ENCODE assay signal across 14 mouse cellular contexts in genomic region chr17:5795369-5795768, GRCm38 (mm10). TPM values are rescaled to one million over a fixed set of nuclear protein-coding genes. Genes with fewer than 3 reads are reported as not detected.
DNase-seq lines count a peak whose midpoint lies in the region; ATAC-seq lines count a peak whose summit lies in the region.
"Had no signal": no experiment of that assay in that cellular context is flagged by ENCODE, and none has a peak within 500 bp of the region (broad histone marks: within the 10 kb centered on the region; RNA-seq: fewer than 3 reads in every experiment).

No protein-coding gene starts in this region.

- DNase-seq in CD4-positive, CD25-positive, alpha-beta regulatory T cell, adult 2 months (ENCODE audit: low read depth, low spot score), result peak; percentile 29
- peak; percentile 42 for DNase-seq in yolk sac, embryonic 10.5 days (ENCODE audit: low spot score)
- no peak for DNase-seq in lung, postnatal 10 days

- H3K4me1 ChIP-seq in kidney, embryonic 16.5 days (ENCODE audit: insufficient read depth, low read length), result peaks cover 23% of the 10 kb centered on the region
- peaks cover 7% of the 10 kb centered on the region; the same call in 1 of the 2 replicates for H3K4me1 ChIP-seq in kidney, embryonic 14.5 days (ENCODE audit: control insufficient read depth, insufficient read depth, low read length)
- peaks cover 5% of the 10 kb centered on the region; the same call in 1 of the 2 replicates for H3K4me1 ChIP-seq in intestine, embryonic 15.5 days (replicated peaks)
- H3K4me1 ChIP-seq: embryonic facial prominence, embryonic 15.5 days had no signal

- no peak overlapping the region for H3K9ac ChIP-seq in kidney, embryonic 16.5 days (replicated peaks; ENCODE audit: low read length)
- H3K9ac ChIP-seq in kidney, embryonic 14.5 days (ENCODE audit: low read depth, low read length), result no peak overlapping the region
- no peak overlapping the region for H3K9ac ChIP-seq in intestine, embryonic 15.5 days
- H3K9ac ChIP-seq: embryonic facial prominence, embryonic 15.5 days; forebrain, embryonic 15.5 days; heart, embryonic 15.5 days; hindbrain, embryonic 13.5 days had no signal

- no peak overlapping the region for H3K4me3 ChIP-seq in kidney, embryonic 16.5 days (ENCODE audit: low read length)
- H3K4me3 ChIP-seq in kidney, embryonic 14.5 days (ENCODE audit: low read length), result no peak overlapping the region
- H3K4me3 ChIP-seq in intestine, embryonic 15.5 days (replicated peaks), result no peak overlapping the region
- H3K4me3 ChIP-seq: embryonic facial prominence, embryonic 15.5 days; erythroblast, embryonic 14.5 days; forebrain, embryonic 15.5 days; heart, adult 2 months; heart, embryonic 15.5 days; hindbrain, embryonic 13.5 days had no signal

- WGBS in kidney, embryonic 16.5 days, result 70% methylated on average over 5 of the region's 5 CpGs
- 65% methylated on average over 5 of the region's 5 CpGs for WGBS in kidney, embryonic 14.5 days
- WGBS in intestine, embryonic 15.5 days, result 62% methylated on average over 5 of the region's 5 CpGs

- no peak overlapping the region for H3K4me2 ChIP-seq in kidney, embryonic 16.5 days (replicated peaks; ENCODE audit: low read depth, low read length)
- no peak overlapping the region for H3K4me2 ChIP-seq in kidney, embryonic 14.5 days (replicated peaks; ENCODE audit: low read depth, low read length)
- no peak overlapping the region for H3K4me2 ChIP-seq in intestine, embryonic 15.5 days (replicated peaks)
- H3K4me2 ChIP-seq: embryonic facial prominence, embryonic 15.5 days; forebrain, embryonic 15.5 days; heart, embryonic 11.5 days; heart, embryonic 15.5 days; hindbrain, embryonic 13.5 days had no signal

- H3K36me3 ChIP-seq in kidney, embryonic 16.5 days (ENCODE audit: insufficient read depth, low read length), result no peaks in the 10 kb centered on the region
- no peaks in the 10 kb centered on the region for H3K36me3 ChIP-seq in kidney, embryonic 14.5 days (ENCODE audit: control insufficient read depth, insufficient read depth, low read length)
- no peaks in the 10 kb centered on the region for H3K36me3 ChIP-seq in intestine, embryonic 15.5 days
- H3K36me3 ChIP-seq: embryonic facial prominence, embryonic 15.5 days; forebrain, embryonic 15.5 days; heart, embryonic 15.5 days; hindbrain, embryonic 13.5 days had no signal

- no peaks in the 10 kb centered on the region for H3K27me3 ChIP-seq in kidney, embryonic 16.5 days (ENCODE audit: insufficient read depth, low read length)
- no peaks in the 10 kb centered on the region for H3K27me3 ChIP-seq in kidney, embryonic 14.5 days (ENCODE audit: control insufficient read depth, insufficient read depth, low read length)
- no peaks in the 10 kb centered on the region for H3K27me3 ChIP-seq in intestine, embryonic 15.5 days (replicated peaks)
- H3K27me3 ChIP-seq: embryonic facial prominence, embryonic 15.5 days; forebrain, embryonic 15.5 days; heart, embryonic 15.5 days; hindbrain, embryonic 13.5 days had no signal

- H3K27ac ChIP-seq in kidney, embryonic 16.5 days (ENCODE audit: low read length), result peak overlapping the region; percentile 38; the same call in 1 of the 2 replicates
- H3K27ac ChIP-seq in kidney, embryonic 14.5 days (ENCODE audit: low read depth, low read length), result no peak overlapping the region
- H3K27ac ChIP-seq in intestine, embryonic 15.5 days, result no peak overlapping the region
- H3K27ac ChIP-seq: embryonic facial prominence, embryonic 15.5 days; forebrain, embryonic 15.5 days; heart, embryonic 15.5 days; hindbrain, embryonic 13.5 days had no signal

- no peaks in the 10 kb centered on the region for H3K9me3 ChIP-seq in kidney, embryonic 16.5 days (ENCODE audit: low read length)
- no peaks in the 10 kb centered on the region for H3K9me3 ChIP-seq in kidney, embryonic 14.5 days (ENCODE audit: control insufficient read depth, low read length)
- H3K9me3 ChIP-seq in intestine, embryonic 15.5 days, result no peaks in the 10 kb centered on the region
- H3K9me3 ChIP-seq: embryonic facial prominence, embryonic 15.5 days; forebrain, embryonic 15.5 days; heart, embryonic 15.5 days; hindbrain, embryonic 13.5 days had no signal

- no peak for ATAC-seq in CD4-positive, CD25-positive, alpha-beta regulatory T cell, adult 4 months
- ATAC-seq in kidney, embryonic 16.5 days (ENCODE audit: low FRiP score, low TSS enrichment), result no peak
- ATAC-seq in kidney, embryonic 14.5 days (ENCODE audit: low FRiP score, low TSS enrichment), result no peak
- ATAC-seq in intestine, embryonic 15.5 days, result peak; percentile 2; the same call in 1 of the 2 replicates

RNA-seq across cellular contexts. Expression of gene Snx9, which starts 45.8 kb away (rescaled TPM):
- polyA plus RNA-seq in CD4-positive, CD25-positive, alpha-beta regulatory T cell, adult 4 months (2017; shearing (Covaris generic)), result 1 to 10 TPM; 4.3 to 4.9 TPM
- polyA plus RNA-seq in kidney, embryonic 16.5 days (2015; fragmentation: Nextera tagmentation; extraction: Ambion mirVana), result 31.9 and 34.0 TPM in 2 replicates
- polyA plus RNA-seq in kidney, embryonic 14.5 days (2014; fragmentation: Nextera tagmentation; extraction: Ambion mirVana), result 27.6 and 44.5 TPM in 2 replicates
- polyA plus RNA-seq in intestine, embryonic 15.5 days (2015; fragmentation: Nextera tagmentation; extraction: Ambion mirVana), result 49.8 and 55.9 TPM in 2 replicates
